Mouse (Mus musculus): Measurements from ENCODE around the gene Map2k3. TPM values are rescaled to one million over a fixed set of nuclear protein-coding genes. Genes with fewer than 3 reads are reported as not detected.

Gene Map2k3
- polyA plus RNA-seq, 1 experiment from 2014 or later, result 66.4 TPM

DNA sequence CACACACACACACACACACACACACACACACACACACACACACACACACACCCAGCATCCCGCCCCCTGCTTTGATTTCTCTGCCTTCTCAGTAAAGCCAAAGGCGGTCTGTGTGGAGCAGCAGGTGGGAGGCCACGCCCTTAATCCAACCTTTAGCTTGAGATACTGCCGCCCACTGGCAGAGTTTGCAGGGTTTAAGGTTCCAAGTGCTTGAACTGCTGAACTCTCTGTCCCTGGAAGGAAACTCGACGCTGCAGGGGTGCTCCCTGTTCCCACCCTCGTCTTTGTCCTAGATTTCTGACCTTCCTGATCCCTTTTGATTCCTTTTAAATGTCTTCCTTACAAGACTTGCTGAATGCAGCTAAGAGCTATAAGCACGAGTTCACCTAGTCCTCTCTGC is 44.9 kb downstream of the Map2k3 start:
- ATAC-seq (ENCODE audit: insufficient number of reproducible peaks, low FRiP score, low TSS enrichment, low read depth), result no peak
- WGBS, result 18% methylated on average over 8 of the region's 8 CpGs
- H3K4me2 ChIP-seq (ENCODE audit: low read depth, severe bottlenecking), result no peak overlapping the region
- H3K36me3 ChIP-seq (ENCODE audit: control insufficient read depth, insufficient read depth, low read length), result no peaks in the 10 kb centered on the region
- no peaks in the 10 kb centered on the region for H3K9me3 ChIP-seq (ENCODE audit: control insufficient read depth, low read length)
- peak; percentile 33 for DNase-seq (ENCODE audit: low spot score)
- H3K4me3 ChIP-seq (ENCODE audit: low read depth, low read length), result no peak overlapping the region
- no peak overlapping the region for H3K27ac ChIP-seq (replicated peaks; ENCODE audit: low read depth, low read length)
- no peak overlapping the region for H3K9ac ChIP-seq (ENCODE audit: low read length)
- H3K4me1 ChIP-seq (ENCODE audit: control insufficient read depth, insufficient read depth, low read length), result no peaks in the 10 kb centered on the region
- no peaks in the 10 kb centered on the region for H3K27me3 ChIP-seq (ENCODE audit: control insufficient read depth, insufficient read depth, low read length)

DNA sequence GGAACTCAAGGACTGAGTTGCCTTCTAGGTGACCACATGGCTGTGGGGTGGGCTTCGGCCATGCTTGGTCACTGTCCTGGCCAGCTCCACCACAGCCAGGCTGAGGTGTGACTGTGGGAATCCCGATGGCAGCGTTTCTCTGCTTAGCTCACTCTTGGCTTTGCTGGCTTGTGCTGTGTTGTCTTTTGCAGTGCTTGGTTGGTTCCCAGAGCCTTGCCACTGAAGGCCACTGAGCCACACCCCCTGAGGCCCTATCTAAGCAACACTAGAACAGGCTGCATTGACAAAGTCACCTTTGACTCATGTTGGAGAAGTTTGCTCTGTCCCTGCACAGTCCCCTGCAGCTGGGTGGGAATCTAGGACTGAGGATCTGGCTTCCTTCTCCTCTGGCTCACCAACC is 45.3 kb downstream of the Map2k3 start:
- Histone ChIP-seq H3K27me3 (ENCODE audit: control insufficient read depth, insufficient read depth, low read length) (no peaks in the 10 kb centered on the region), H3K27ac (replicated peaks; ENCODE audit: low read depth, low read length) (no peak overlapping the region), H3K4me2 (ENCODE audit: low read depth, severe bottlenecking) (no peak overlapping the region), H3K9me3 (ENCODE audit: control insufficient read depth, low read length) (no peaks in the 10 kb centered on the region), H3K4me1 (ENCODE audit: control insufficient read depth, insufficient read depth, low read length) (no peaks in the 10 kb centered on the region), H3K36me3 (ENCODE audit: control insufficient read depth, insufficient read depth, low read length) (no peaks in the 10 kb centered on the region), H3K9ac (ENCODE audit: low read length) (no peak overlapping the region), H3K4me3 (ENCODE audit: low read depth, low read length) (no peak overlapping the region)
- DNase-seq (ENCODE audit: low spot score), result no peak
- no peak for ATAC-seq (ENCODE audit: insufficient number of reproducible peaks, low FRiP score, low TSS enrichment, low read depth)
- 58% methylated on average over 3 of the region's 3 CpGs for WGBS

- ATAC-seq (ENCODE audit: insufficient number of reproducible peaks, low FRiP score, low TSS enrichment, low read depth) (no peak), DNase-seq (ENCODE audit: low spot score) (no peak)
- Histone ChIP-seq H3K4me2 (ENCODE audit: low read depth, severe bottlenecking) (no peak overlapping the region), H3K9ac (ENCODE audit: low read length) (no peak overlapping the region), H3K36me3 (ENCODE audit: control insufficient read depth, insufficient read depth, low read length) (no peaks in the 10 kb centered on the region), H3K4me1 (ENCODE audit: control insufficient read depth, insufficient read depth, low read length) (no peaks in the 10 kb centered on the region), H3K4me3 (ENCODE audit: low read depth, low read length) (no peak overlapping the region), H3K27ac (replicated peaks; ENCODE audit: low read depth, low read length) (no peak overlapping the region), H3K27me3 (ENCODE audit: control insufficient read depth, insufficient read depth, low read length) (no peaks in the 10 kb centered on the region), H3K9me3 (ENCODE audit: control insufficient read depth, low read length) (no peaks in the 10 kb centered on the region)
- WGBS, result 65% methylated on average over 2 of the region's 2 CpGs
These were observed 46.8 kb downstream of the Map2k3 start for GRCm38 (mm10) chr11:60978658-60979057.

DNA sequence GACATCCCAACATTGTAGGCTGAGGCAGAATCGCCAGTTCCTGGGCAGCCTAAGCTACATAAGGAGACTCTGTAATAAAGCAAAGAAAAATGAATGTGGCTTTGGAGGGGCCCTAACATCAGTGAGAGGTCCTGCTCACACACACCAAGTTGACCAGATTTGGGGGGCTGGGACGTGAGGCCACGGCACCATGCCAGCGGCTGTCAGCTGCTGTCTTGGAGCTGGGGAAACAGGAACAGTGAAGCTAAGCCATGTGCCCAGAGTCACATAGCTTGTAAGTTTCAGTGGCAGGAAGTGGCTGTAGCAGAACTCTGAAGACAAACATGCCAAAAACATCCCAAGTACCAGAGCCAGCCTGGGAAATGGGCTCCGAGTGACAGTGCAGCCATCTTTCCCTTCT is 48.0 kb downstream of the Map2k3 start:
- Histone ChIP-seq H3K27me3 (ENCODE audit: control insufficient read depth, insufficient read depth, low read length) (no peaks in the 10 kb centered on the region), H3K36me3 (ENCODE audit: control insufficient read depth, insufficient read depth, low read length) (no peaks in the 10 kb centered on the region), H3K9me3 (ENCODE audit: control insufficient read depth, low read length) (no peaks in the 10 kb centered on the region), H3K9ac (ENCODE audit: low read length) (no peak overlapping the region), H3K4me3 (ENCODE audit: low read depth, low read length) (no peak overlapping the region), H3K27ac (replicated peaks; ENCODE audit: low read depth, low read length) (no peak overlapping the region), H3K4me1 (ENCODE audit: control insufficient read depth, insufficient read depth, low read length) (no peaks in the 10 kb centered on the region), H3K4me2 (ENCODE audit: low read depth, severe bottlenecking) (no peak overlapping the region)
- no peak for DNase-seq (ENCODE audit: low spot score)
- WGBS, result 89% methylated on average over 5 of the region's 5 CpGs
- ATAC-seq (ENCODE audit: insufficient number of reproducible peaks, low FRiP score, low TSS enrichment, low read depth), result no peak

- H3K9ac ChIP-seq (ENCODE audit: low read length), result no peak overlapping the region
- H3K4me2 ChIP-seq (ENCODE audit: low read depth, severe bottlenecking), result no peak overlapping the region
- 69% methylated on average over 14 of the region's 14 CpGs for WGBS
- H3K4me3 ChIP-seq (ENCODE audit: low read depth, low read length), result no peak overlapping the region
- no peaks in the 10 kb centered on the region for H3K9me3 ChIP-seq (ENCODE audit: control insufficient read depth, low read length)
- H3K27me3 ChIP-seq (ENCODE audit: control insufficient read depth, insufficient read depth, low read length), result no peaks in the 10 kb centered on the region
- no peaks in the 10 kb centered on the region for H3K36me3 ChIP-seq (ENCODE audit: control insufficient read depth, insufficient read depth, low read length)
- ATAC-seq (ENCODE audit: insufficient number of reproducible peaks, low FRiP score, low TSS enrichment, low read depth) (no peak), DNase-seq (ENCODE audit: low spot score) (no peak)
- H3K27ac ChIP-seq (replicated peaks; ENCODE audit: low read depth, low read length), result no peak overlapping the region
- no peaks in the 10 kb centered on the region for H3K4me1 ChIP-seq (ENCODE audit: control insufficient read depth, insufficient read depth, low read length)
These were observed 50.1 kb downstream of the Map2k3 start for GRCm38 (mm10) chr11:60981693-60982486.

GRCm38 (mm10) chr11:60984912-60985558 is 53.2 kb downstream of the Map2k3 start:
- H3K4me2 ChIP-seq (ENCODE audit: low read depth, severe bottlenecking), result no peak overlapping the region
- no peaks in the 10 kb centered on the region for H3K36me3 ChIP-seq (ENCODE audit: control insufficient read depth, insufficient read depth, low read length)
- WGBS, result 78% methylated on average over 13 of the region's 13 CpGs
- no peak for ATAC-seq (ENCODE audit: insufficient number of reproducible peaks, low FRiP score, low TSS enrichment, low read depth)
- no peak overlapping the region for H3K9ac ChIP-seq (ENCODE audit: low read length)
- H3K27ac ChIP-seq (replicated peaks; ENCODE audit: low read depth, low read length), result no peak overlapping the region
- DNase-seq (ENCODE audit: low spot score), result no peak
- H3K9me3 ChIP-seq (ENCODE audit: control insufficient read depth, low read length), result no peaks in the 10 kb centered on the region
- no peak overlapping the region for H3K4me3 ChIP-seq (ENCODE audit: low read depth, low read length)
- no peaks in the 10 kb centered on the region for H3K4me1 ChIP-seq (ENCODE audit: control insufficient read depth, insufficient read depth, low read length)
- no peaks in the 10 kb centered on the region for H3K27me3 ChIP-seq (ENCODE audit: control insufficient read depth, insufficient read depth, low read length)

GRCm38 (mm10) chr11:60990428-60990827 is 58.6 kb downstream of the Map2k3 start:
- Histone ChIP-seq H3K4me1 (ENCODE audit: control insufficient read depth, insufficient read depth, low read length) (no peaks in the 10 kb centered on the region), H3K4me2 (ENCODE audit: low read depth, severe bottlenecking) (no peak overlapping the region), H3K27ac (replicated peaks; ENCODE audit: low read depth, low read length) (no peak overlapping the region), H3K9ac (ENCODE audit: low read length) (no peak overlapping the region), H3K4me3 (ENCODE audit: low read depth, low read length) (no peak overlapping the region), H3K27me3 (ENCODE audit: control insufficient read depth, insufficient read depth, low read length) (no peaks in the 10 kb centered on the region), H3K9me3 (ENCODE audit: control insufficient read depth, low read length) (no peaks in the 10 kb centered on the region), H3K36me3 (ENCODE audit: control insufficient read depth, insufficient read depth, low read length) (no peaks in the 10 kb centered on the region)
- WGBS, result 85% methylated on average over 3 of the region's 3 CpGs
- ATAC-seq (ENCODE audit: insufficient number of reproducible peaks, low FRiP score, low TSS enrichment, low read depth), result no peak
- DNase-seq (ENCODE audit: low spot score), result no peak
